Mouse (Mus musculus) CH12F3 (cell line): ENCODE data around the gene Gm21976.

Experiments
- in situ Hi-C: fragments of 300-500 bp; cut with MboI; formaldehyde crosslinking; loops from 2 replicates; pipeline ENCODE4 v1.14.3; 2020; ENCODE audit warnings: low sequenced_read_pairs

Gm21976 gene

DNA sequence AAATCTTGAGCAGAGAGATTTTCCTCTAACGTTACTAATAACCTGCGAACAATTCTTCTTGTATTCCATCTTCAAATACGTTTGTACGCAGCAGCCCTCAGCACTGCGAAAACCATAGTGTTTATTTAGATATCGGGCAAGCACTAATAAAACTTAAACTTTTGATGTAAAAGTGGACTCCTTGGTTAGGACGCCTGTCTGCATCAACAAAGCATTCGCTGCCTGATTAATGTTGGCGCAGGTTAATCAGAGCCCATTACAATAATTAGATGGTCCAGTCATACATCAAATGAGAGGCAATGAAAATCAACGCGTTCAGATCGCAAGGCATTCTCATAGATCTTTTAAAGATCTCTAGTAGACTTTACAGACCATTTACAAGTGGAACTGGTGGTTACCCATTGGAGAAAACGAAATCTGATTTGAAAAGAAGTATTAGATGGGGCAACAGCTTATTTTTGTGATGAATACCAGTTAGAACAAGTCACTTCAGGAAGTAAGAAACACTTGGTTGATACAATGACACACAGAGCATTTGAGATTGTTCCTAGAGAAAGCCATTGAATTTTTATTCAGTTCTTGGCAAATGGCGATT is 72.8 kb downstream of the Gm21976 start:
- in situ Hi-C loops: no loop called here

DNA sequence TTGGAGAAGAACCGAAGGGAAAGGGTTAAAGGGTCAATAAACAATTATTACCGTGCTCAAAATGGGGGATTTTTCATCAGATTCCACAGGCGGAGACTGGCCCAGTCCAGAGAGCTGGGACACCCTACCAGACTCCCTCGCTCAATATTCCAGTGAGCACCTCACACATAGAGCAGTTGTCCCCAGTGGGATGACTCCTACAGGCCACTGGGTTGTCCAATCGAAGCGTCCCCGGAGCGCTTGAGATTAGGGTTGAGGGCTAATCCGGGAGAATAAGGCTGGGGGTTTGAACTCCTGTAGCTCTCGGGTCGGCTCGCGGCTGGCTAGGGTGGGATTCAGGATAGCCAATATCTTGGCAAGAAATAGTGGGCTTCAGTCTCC is 74.0 kb downstream of the Gm21976 start:
- in situ Hi-C loops: no loop called here

DNA sequence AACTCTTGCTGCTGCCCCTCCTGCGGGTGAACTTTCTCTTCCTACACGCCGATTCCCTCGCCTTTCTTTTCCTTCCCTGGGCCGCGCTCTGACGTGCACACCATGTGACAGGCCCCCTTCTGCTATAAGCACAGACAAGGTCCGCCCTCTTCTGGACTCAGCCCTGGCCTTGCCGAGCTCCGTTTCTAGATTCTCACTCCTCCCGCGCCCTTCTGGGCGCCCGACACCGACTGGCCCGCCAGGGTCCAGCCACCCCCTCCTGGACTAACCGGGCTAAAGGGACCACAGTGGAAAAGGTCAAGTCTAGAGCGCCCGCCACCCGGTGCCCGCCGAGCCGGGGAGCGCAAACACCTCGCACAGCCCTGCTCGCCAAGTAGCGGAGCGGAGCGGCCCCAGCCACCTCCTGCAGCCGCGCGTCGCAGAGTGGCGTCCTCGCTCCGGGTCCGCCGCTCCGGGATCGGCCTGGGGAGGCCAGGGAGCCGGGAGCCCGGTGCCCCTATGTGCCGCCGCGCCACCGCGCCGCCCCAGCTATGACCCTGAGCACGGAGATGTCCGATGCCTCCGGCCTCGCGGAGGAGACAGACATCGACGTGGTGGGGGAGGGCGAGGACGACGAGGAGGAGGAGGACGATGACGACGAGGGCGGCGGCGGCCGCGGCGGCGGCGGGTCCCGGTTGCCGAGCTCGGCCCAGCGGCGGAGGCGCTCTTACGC is 74.6 kb downstream of the Gm21976 start, which contains the start of gene Foxd1:
Gene Foxd1, plus strand, starts transcription at position 153 of the 712 bp plus-strand sequence.
- in situ Hi-C loops: no loop called here

DNA sequence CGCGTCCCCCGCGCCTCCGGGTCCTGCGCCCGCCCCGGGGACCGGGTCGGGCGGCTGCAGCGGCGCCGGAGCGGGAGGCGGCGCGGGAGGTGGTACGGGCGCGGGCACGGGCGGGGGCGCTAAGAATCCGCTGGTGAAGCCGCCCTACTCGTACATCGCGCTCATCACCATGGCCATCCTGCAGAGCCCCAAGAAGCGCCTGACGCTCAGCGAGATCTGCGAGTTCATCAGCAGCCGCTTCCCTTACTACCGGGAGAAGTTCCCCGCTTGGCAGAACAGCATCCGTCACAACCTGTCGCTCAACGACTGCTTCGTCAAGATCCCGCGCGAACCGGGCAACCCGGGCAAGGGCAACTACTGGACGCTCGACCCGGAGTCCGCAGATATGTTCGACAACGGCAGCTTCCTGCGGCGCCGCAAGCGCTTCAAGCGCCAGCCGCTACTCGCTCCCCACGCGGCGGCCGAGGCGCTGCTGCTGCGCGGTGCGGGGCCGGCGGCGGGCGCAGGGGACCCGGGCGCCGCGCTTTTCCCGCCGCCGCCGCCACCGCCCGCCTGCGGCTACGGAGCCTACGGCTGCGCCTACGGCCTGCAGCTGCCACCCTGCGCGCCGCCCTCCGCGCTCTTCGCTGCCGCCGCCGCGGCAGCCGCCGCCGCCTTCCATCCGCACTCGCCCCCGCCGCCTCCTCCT is 75.3 kb downstream of the Gm21976 start:
- in situ Hi-C loops: no loop called here

DNA sequence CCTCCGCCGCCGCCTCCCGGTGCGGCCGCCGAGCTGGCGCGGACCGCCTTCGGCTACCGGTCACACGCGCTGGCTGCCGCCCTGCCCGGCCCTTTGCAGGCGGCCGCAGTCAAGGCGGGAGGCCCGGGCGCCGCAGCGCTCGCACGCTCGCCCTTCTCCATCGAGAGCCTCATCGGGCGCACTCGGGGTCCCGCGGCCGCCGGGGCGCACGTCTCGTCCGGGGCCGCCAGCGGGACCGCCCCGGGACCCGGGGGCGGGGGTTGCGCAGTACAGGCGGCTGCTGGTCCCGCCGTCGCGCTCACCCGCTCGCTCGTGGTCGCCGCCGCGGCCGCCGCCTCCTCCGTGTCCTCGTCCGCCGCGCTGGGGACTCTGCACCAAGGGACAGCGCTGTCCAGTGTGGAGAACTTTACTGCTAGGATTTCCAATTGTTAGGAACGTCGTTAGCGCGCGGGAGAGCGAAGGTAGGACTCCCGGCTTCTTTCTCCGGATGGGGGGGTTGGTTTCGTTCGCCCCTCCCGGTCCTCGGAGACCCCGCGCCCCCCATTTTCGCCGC is 75.9 kb downstream of the Gm21976 start:
- in situ Hi-C loops: no loop called here

DNA sequence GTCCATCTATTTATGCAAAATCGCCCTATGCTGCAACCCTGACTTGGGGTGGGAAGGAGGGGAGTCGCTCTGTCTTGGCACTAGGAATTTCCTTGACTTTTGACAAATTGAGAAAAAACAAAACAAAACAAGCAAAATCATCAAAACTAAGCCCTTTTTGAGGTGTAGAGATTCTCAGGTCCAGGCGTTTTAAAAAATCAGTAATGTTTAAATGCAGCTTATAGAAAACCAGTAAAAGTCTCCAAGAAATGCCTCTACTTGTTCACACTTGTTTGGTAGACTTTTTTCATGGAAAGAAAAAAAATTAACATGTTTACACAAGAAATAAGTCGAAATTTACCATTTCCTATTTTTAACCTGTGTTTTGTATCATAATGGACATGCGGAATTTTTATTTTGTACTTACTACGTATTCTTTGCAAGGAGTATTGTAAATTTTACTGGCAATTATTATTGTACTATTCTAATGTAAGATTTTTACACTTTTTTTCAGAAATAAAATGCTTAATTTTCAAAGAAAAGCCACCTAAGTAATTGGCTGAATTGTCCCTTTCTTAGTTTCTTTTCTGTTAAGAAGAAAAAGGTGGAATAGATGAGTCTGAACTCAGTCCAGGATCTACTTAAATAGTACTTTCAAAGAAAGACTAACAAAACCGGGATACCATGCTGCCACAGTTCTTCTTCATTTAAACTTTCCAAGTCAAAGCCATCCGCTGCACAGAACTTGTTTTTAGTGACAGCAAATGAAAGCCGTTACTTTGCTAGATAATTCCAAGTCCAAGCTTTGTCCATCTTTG is 76.7 kb downstream of the Gm21976 start:
- in situ Hi-C loops: no loop called here
